8 mouse cellular contexts compared by ENCODE assay signal in genomic region chr6:140424201-140424990, GRCm38 (mm10). TPM values are rescaled to one million over a fixed set of nuclear protein-coding genes. Genes with fewer than 3 reads are reported as not detected.
DNase-seq lines count a peak whose midpoint lies in the region; ATAC-seq and TF ChIP-seq lines count a peak whose summit lies in the region.

No protein-coding gene starts in this region.

- peak overlapping the region; percentile 95 for H3K27ac ChIP-seq in embryonic facial prominence, embryonic 13.5 days
- H3K27ac ChIP-seq in heart, embryonic 11.5 days (ENCODE audit: low read depth, low read length): peak overlapping the region; percentile 79
- H3K27ac ChIP-seq in olfactory bulb, adult 2 months (ENCODE audit: insufficient read depth, low read depth, low read length): peak overlapping the region; percentile 91

- H3K4me1 ChIP-seq in embryonic facial prominence, embryonic 13.5 days: peaks cover 15% of the 10 kb centered on the region
- H3K4me1 ChIP-seq in heart, embryonic 11.5 days (ENCODE audit: control insufficient read depth, insufficient read depth, low read length): peaks cover 8% of the 10 kb centered on the region; the same call in 1 of the 2 replicates
- peaks cover 10% of the 10 kb centered on the region for H3K4me1 ChIP-seq in lung, adult 2 months (ENCODE audit: control insufficient read depth, insufficient read depth, low read length)
- peaks cover 9% of the 10 kb centered on the region for H3K4me1 ChIP-seq in olfactory bulb, adult 2 months (ENCODE audit: control insufficient read depth, insufficient read depth, low read length)

- no peak for TF ChIP-seq CTCF in lung, adult 2 months (IDR thresholded peaks at IDR 0.05; ENCODE audit: insufficient read depth, low read length)
- no peak for TF ChIP-seq CTCF in olfactory bulb, adult 2 months (IDR thresholded peaks at IDR 0.05; ENCODE audit: insufficient read depth, low read depth, low read length)

- peak overlapping the region; percentile 61 for H3K4me2 ChIP-seq in embryonic facial prominence, embryonic 13.5 days
- peak overlapping the region; percentile 91 for H3K4me2 ChIP-seq in heart, embryonic 11.5 days

- no peak for TF ChIP-seq POLR2A in lung, adult 2 months (IDR thresholded peaks at IDR 0.05; ENCODE audit: borderline replicate concordance, extremely low read depth, low read depth, low read length)
- 0 out of 2 replicates have a peak, but pooled peaks have one; percentile 5 for TF ChIP-seq POLR2A in olfactory bulb, adult 2 months (IDR thresholded peaks at IDR 0.05; ENCODE audit: insufficient read depth, low read depth, low read length)

- H3K36me3 ChIP-seq in embryonic facial prominence, embryonic 13.5 days: peaks cover 13% of the 10 kb centered on the region; the same call in 1 of the 2 replicates
- H3K36me3 ChIP-seq in heart, embryonic 11.5 days (ENCODE audit: control insufficient read depth, insufficient read depth, low read length): no peaks in the 10 kb centered on the region

- under 1% methylated on average over 54 of the region's 72 CpGs for WGBS in embryonic facial prominence, embryonic 13.5 days
- under 1% methylated on average over 58 of the region's 72 CpGs for WGBS in heart, embryonic 11.5 days (ENCODE audit: insufficient replicate concordance)
- under 1% methylated on average over 66 of the region's 72 CpGs for WGBS in lung, adult 2 months
- under 1% methylated on average over 70 of the region's 72 CpGs for WGBS in olfactory bulb, adult 2 months

- peaks cover 1% of the 10 kb centered on the region; the same call in 1 of the 2 replicates for H3K9me3 ChIP-seq in embryonic facial prominence, embryonic 13.5 days
- H3K9me3 ChIP-seq in heart, embryonic 11.5 days (replicated peaks; ENCODE audit: control insufficient read depth, low read length): no peaks in the 10 kb centered on the region

- peak; percentile 32 to 53 for DNase-seq in spleen, adult 18-20 months
- no peak for DNase-seq in spleen, adult 12 weeks (ENCODE audit: low spot score)
- peak; percentile 33 to 78 for DNase-seq in kidney, postnatal 25 days
- peak; percentile 54 for DNase-seq in lung, adult 2 months
- peak; percentile 35 to 43 for DNase-seq in thymus, postnatal 10 days (ENCODE audit: low spot score in 2 of 2)

- peak; percentile 78 for ATAC-seq in embryonic facial prominence, embryonic 13.5 days (ENCODE audit: insufficient number of reproducible peaks, insufficient read depth, low FRiP score, low TSS enrichment, low read depth)
- peak; percentile 73 for ATAC-seq in heart, embryonic 11.5 days (replicated peaks; ENCODE audit: insufficient number of reproducible peaks, low FRiP score, low TSS enrichment)

- H3K27me3 ChIP-seq in embryonic facial prominence, embryonic 13.5 days: no peaks in the 10 kb centered on the region
- H3K27me3 ChIP-seq in heart, embryonic 11.5 days (ENCODE audit: control insufficient read depth, insufficient read depth, low read length): no peaks in the 10 kb centered on the region

- peak overlapping the region; percentile 98 for H3K9ac ChIP-seq in embryonic facial prominence, embryonic 13.5 days
- H3K9ac ChIP-seq in heart, embryonic 11.5 days (ENCODE audit: low read depth, low read length): peak overlapping the region; percentile 93

- peak overlapping the region; percentile 96 for H3K4me3 ChIP-seq in embryonic facial prominence, embryonic 13.5 days
- H3K4me3 ChIP-seq in heart, embryonic 11.5 days (ENCODE audit: low read depth, low read length): peak overlapping the region; percentile 89
- peak overlapping the region; percentile 91 for H3K4me3 ChIP-seq in lung, adult 2 months (replicated peaks; ENCODE audit: extremely low read depth, low read depth, low read length)
- H3K4me3 ChIP-seq in olfactory bulb, adult 2 months (ENCODE audit: insufficient read depth, low read depth, low read length): peak overlapping the region; percentile 99

RNA-seq across cellular contexts. Expression of gene Plekha5, which starts 0.5 kb away (rescaled TPM):
- 42.3 and 52.9 TPM in 2 replicates for polyA plus RNA-seq in embryonic facial prominence, embryonic 13.5 days (2015; fragmentation: Nextera tagmentation; extraction: Ambion mirVana)
- polyA plus RNA-seq in heart, embryonic 11.5 days (2014; fragmentation: Nextera tagmentation; extraction: Ambion mirVana): 24.3 and 25.7 TPM in 2 replicates
- 16.7 and 24.0 TPM in 2 replicates for polyA plus RNA-seq in lung, adult 2 months (2012; rRNA removed)
- not detected in 2 replicates for polyA plus RNA-seq in olfactory bulb, adult 2 months (2012; ENCODE audit: insufficient read depth, insufficient read length, low replicate concordance, missing spikeins)
